In genomic region chr7:143753990-143754715, GRCm38 (mm10) we compare ENCODE assay signal across 9 mouse cellular contexts. TPM values are rescaled to one million over a fixed set of nuclear protein-coding genes. Genes with fewer than 3 reads are reported as not detected.
DNase-seq lines count a peak whose midpoint lies in the region; ATAC-seq and TF ChIP-seq lines count a peak whose summit lies in the region.
"Had no signal": no experiment of that assay in that cellular context is flagged by ENCODE, and none has a peak within 500 bp of the region (broad histone marks: within the 10 kb centered on the region; RNA-seq: fewer than 3 reads in every experiment).

No protein-coding gene starts in this region.

- no peaks in the 10 kb centered on the region for H3K9me3 ChIP-seq in hindbrain, postnatal 0 days (ENCODE audit: low read length)
- no peaks in the 10 kb centered on the region for H3K9me3 ChIP-seq in stomach, postnatal 0 days (ENCODE audit: control insufficient read depth, low read length)

- DNase-seq in frontal cortex, postnatal 36 days (ENCODE audit: low spot score in 2 of 2) = peak; percentile 45 to 52
- DNase-seq in right cerebral cortex, adult 2 months (ENCODE audit: low spot score in 2 of 2) = peak; percentile 56 to 66
- DNase-seq in right cerebral cortex, postnatal 36 days (ENCODE audit: low spot score in 2 of 2) = no peak
- DNase-seq in cerebellum, adult 8-10 months = peak; percentile 40
- DNase-seq in hindbrain, postnatal 0 days (ENCODE audit: low spot score) = peak; percentile 67
- peak; percentile 81 for DNase-seq in lung, postnatal 14 days
- peak; percentile 69 for DNase-seq in stomach, postnatal 0 days (ENCODE audit: low spot score)

- H3K36me3 ChIP-seq in hindbrain, postnatal 0 days (ENCODE audit: insufficient read depth, low read length) = no peaks in the 10 kb centered on the region
- no peaks in the 10 kb centered on the region for H3K36me3 ChIP-seq in stomach, postnatal 0 days (ENCODE audit: control insufficient read depth, insufficient read depth, low read length)

- TF ChIP-seq CTCF in hindbrain, postnatal 0 days (IDR thresholded peaks at IDR 0.05; ENCODE audit: low read depth) = peak; percentile 82
- peak; percentile 91 for TF ChIP-seq CTCF in stomach, postnatal 0 days (IDR thresholded peaks at IDR 0.05; ENCODE audit: low read depth)

- no peak for ATAC-seq in frontal cortex, adult (ENCODE audit: low TSS enrichment)
- ATAC-seq in hindbrain, postnatal 0 days = no peak
- ATAC-seq in stomach, postnatal 0 days (ENCODE audit: low FRiP score, low TSS enrichment) = no peak

- peaks cover 11% of the 10 kb centered on the region for H3K4me1 ChIP-seq in hindbrain, postnatal 0 days (ENCODE audit: insufficient read depth, low read length)
- no peaks in the 10 kb centered on the region for H3K4me1 ChIP-seq in stomach, postnatal 0 days (replicated peaks; ENCODE audit: control insufficient read depth, insufficient read depth)

- no peak overlapping the region for H3K9ac ChIP-seq in hindbrain, postnatal 0 days (replicated peaks; ENCODE audit: low read length)
- no peak overlapping the region for H3K9ac ChIP-seq in stomach, postnatal 0 days (ENCODE audit: low read length)

- no peak overlapping the region for H3K4me3 ChIP-seq in hindbrain, postnatal 0 days (ENCODE audit: low read length)
- H3K4me3 ChIP-seq in stomach, postnatal 0 days (ENCODE audit: low read depth, low read length) = no peak overlapping the region

- H3K27me3 ChIP-seq in hindbrain, postnatal 0 days (ENCODE audit: insufficient read depth, low read length) = 0 out of 2 replicates have a peak, but pooled peaks cover 15% of the 10 kb centered on the region
- H3K27me3 ChIP-seq in stomach, postnatal 0 days (ENCODE audit: control insufficient read depth, insufficient read depth, low read length) = peaks cover 3% of the 10 kb centered on the region

- H3K4me2 ChIP-seq in hindbrain, postnatal 0 days (ENCODE audit: low read depth, low read length) = no peak overlapping the region
- H3K4me2 ChIP-seq in stomach, postnatal 0 days (replicated peaks; ENCODE audit: low read depth) = no peak overlapping the region

- no peak for TF ChIP-seq EP300 in stomach, postnatal 0 days (optimal IDR thresholded peaks at IDR 0.05)

- no peak overlapping the region for H3K27ac ChIP-seq in hindbrain, postnatal 0 days
- no peak overlapping the region for H3K27ac ChIP-seq in stomach, postnatal 0 days (replicated peaks)

- 54% methylated on average over 5 of the region's 5 CpGs for WGBS in hindbrain, postnatal 0 days
- WGBS in stomach, postnatal 0 days = 25% methylated on average over 5 of the region's 5 CpGs

RNA-seq across cellular contexts. Expression of gene Osbpl5, which starts 2.6 kb away (rescaled TPM):
- 52.8 and 59.9 TPM in 2 replicates for total RNA-seq in hindbrain, postnatal 0 days (2014; rRNA removed)
- polyA plus RNA-seq in hindbrain, postnatal 0 days (2015; fragmentation: Nextera tagmentation; extraction: Ambion mirVana) = 24.2 and 27.6 TPM in 2 replicates
- polyA plus RNA-seq in stomach, postnatal 0 days (2015; fragmentation: Nextera tagmentation; extraction: Ambion mirVana) = 29.9 and 32.0 TPM in 2 replicates

RNA-seq across cellular contexts. Expression of gene Mrgprg, which starts 12.6 kb away (rescaled TPM):
- total RNA-seq in hindbrain, postnatal 0 days (2014; rRNA removed) = not detected in 2 replicates
- polyA plus RNA-seq in hindbrain, postnatal 0 days (2015; fragmentation: Nextera tagmentation; extraction: Ambion mirVana) = not detected in 2 replicates
- not detected in 2 replicates for polyA plus RNA-seq in stomach, postnatal 0 days (2015; fragmentation: Nextera tagmentation; extraction: Ambion mirVana)
- total RNA-seq: left cerebral cortex, postnatal 36 days had no signal

RNA-seq across cellular contexts. Expression of gene Mrgpre, which starts 30.1 kb away (rescaled TPM):
- total RNA-seq in hindbrain, postnatal 0 days (2014; rRNA removed) = 8.5 and 10.9 TPM in 2 replicates
- 4.8 and 6.8 TPM in 2 replicates for polyA plus RNA-seq in hindbrain, postnatal 0 days (2015; fragmentation: Nextera tagmentation; extraction: Ambion mirVana)
- polyA plus RNA-seq in stomach, postnatal 0 days (2015; fragmentation: Nextera tagmentation; extraction: Ambion mirVana) = 0.55 and 0.63 TPM in 2 replicates

Comparison
In these comparisons a context has a peak if more than half of its experiments do, and no peak if none do; other contexts are left out.
1. DNase-seq: peak in frontal cortex, postnatal 36 days (2 of 2), right cerebral cortex, adult 2 months (2 of 2), cerebellum, adult 8-10 months (single experiment), hindbrain, postnatal 0 days (single experiment), lung, postnatal 14 days (single experiment) and stomach, postnatal 0 days (single experiment); none in right cerebral cortex, postnatal 36 days (0 of 2).